In genomic region chr4:135738237-135738636, GRCm38 (mm10) we compare ENCODE assay signal across 31 mouse cellular contexts. TPM values are rescaled to one million over a fixed set of nuclear protein-coding genes. Genes with fewer than 3 reads are reported as not detected.
DNase-seq lines count a peak whose midpoint lies in the region; ATAC-seq and TF ChIP-seq lines count a peak whose summit lies in the region.
"Had no signal": no experiment of that assay in that cellular context is flagged by ENCODE, and none has a peak within 500 bp of the region (broad histone marks: within the 10 kb centered on the region; RNA-seq: fewer than 3 reads in every experiment).

No protein-coding gene starts in this region.

- peaks cover 19% of the 10 kb centered on the region for H3K9me3 ChIP-seq in CH12.LX (replicated peaks; ENCODE audit: low read length)
- H3K9me3 ChIP-seq in intestine, postnatal 0 days (ENCODE audit: control insufficient read depth), result no peaks in the 10 kb centered on the region
- peaks cover 6% of the 10 kb centered on the region; the same call in 1 of the 2 replicates for H3K9me3 ChIP-seq in forebrain, embryonic 13.5 days (replicated peaks)
- H3K9me3 ChIP-seq: hindbrain, embryonic 15.5 days; midbrain, embryonic 13.5 days had no signal

- H3K4me3 ChIP-seq in CH12.LX (replicated peaks in 1 of 3; ENCODE audit: low read depth in 2 of 3, low read length in 2 of 3, poor library complexity in 1 of 3) (no peak overlapping the region), myocyte (no peak overlapping the region)
- H3K4me3 ChIP-seq in intestine, postnatal 0 days (ENCODE audit: low read depth, low read length), result no peak overlapping the region
- H3K4me3 ChIP-seq in forebrain, embryonic 13.5 days, result no peak overlapping the region
- H3K4me3 ChIP-seq: embryonic facial prominence, embryonic 10.5 days; hindbrain, embryonic 15.5 days; layer of hippocampus, adult 2 months; limb, embryonic 12.5 days; megakaryocyte, embryonic 14.5 days; midbrain, embryonic 13.5 days had no signal

- DNase-seq in A20 (ENCODE audit: low read depth, low spot score) (peak; percentile 89), CH12.LX (ENCODE audit: extremely low read depth) (peak; percentile 87)
- no peak for DNase-seq in thymus, postnatal 25 days
- DNase-seq: adrenal gland, postnatal 36 days; cerebellum, adult 11-12 months; cerebellum, postnatal 10 days; heart, postnatal 4 days; kidney, adult 11 months; layer of hippocampus, postnatal 36 days; lung, embryonic 14.5 days; lung, postnatal 36 days; right cerebral cortex, postnatal 14 days; spleen, adult 18-20 months; thymus, postnatal 14 days had no signal

- no peak for TF ChIP-seq CTCF in CH12.LX (conservative IDR thresholded peaks at IDR 0.05 in 1 of 2, IDR thresholded peaks at IDR 0.05 in 1 of 2; ENCODE audit: low read depth in 2 of 2, low read length in 2 of 2)
- TF ChIP-seq CTCF in intestine, postnatal 0 days (IDR thresholded peaks at IDR 0.05; ENCODE audit: low read depth), result no peak

- H3K9ac ChIP-seq in CH12.LX (ENCODE audit: insufficient read depth, low read depth), result no peak overlapping the region
- H3K9ac ChIP-seq in intestine, postnatal 0 days (ENCODE audit: low read depth, low read length), result no peak overlapping the region
- no peak overlapping the region for H3K9ac ChIP-seq in forebrain, embryonic 13.5 days
- H3K9ac ChIP-seq: hindbrain, embryonic 15.5 days; limb, embryonic 12.5 days; lung, embryonic 14.5 days; midbrain, embryonic 13.5 days had no signal

- no peak overlapping the region for H3K27ac ChIP-seq in CH12.LX (ENCODE audit: insufficient read depth, low read depth)
- H3K27ac ChIP-seq in intestine, postnatal 0 days (ENCODE audit: low read depth, low read length), result peak overlapping the region; percentile 62
- no peak overlapping the region for H3K27ac ChIP-seq in forebrain, embryonic 13.5 days
- H3K27ac ChIP-seq: embryonic facial prominence, embryonic 10.5 days; hindbrain, embryonic 15.5 days; kidney, postnatal 0 days; layer of hippocampus, adult 2 months; limb, embryonic 12.5 days; midbrain, embryonic 13.5 days had no signal

- 0 out of 2 replicates have a peak, but pooled peaks have one; percentile 12 for ATAC-seq in intestine, postnatal 0 days
- no peak for ATAC-seq in activated CD4-positive, CD25-positive, alpha-beta regulatory T cell, adult 4 months
- ATAC-seq in forebrain, embryonic 13.5 days, result no peak
- ATAC-seq: midbrain, embryonic 13.5 days had no signal

- peak; percentile 48 for TF ChIP-seq EP300 in CH12.LX (IDR thresholded peaks at IDR 0.05; ENCODE audit: low read length)

- H3K36me3 ChIP-seq in CH12.LX (replicated peaks in 1 of 2; ENCODE audit: control insufficient read depth in 1 of 2, insufficient read depth in 1 of 2, low read length in 1 of 2) (no peaks in the 10 kb centered on the region), myocyte (ENCODE audit: control insufficient read depth, insufficient read depth) (no peaks in the 10 kb centered on the region)
- peaks cover 46% of the 10 kb centered on the region for H3K36me3 ChIP-seq in intestine, postnatal 0 days (ENCODE audit: control insufficient read depth, insufficient read depth)
- H3K36me3 ChIP-seq in forebrain, embryonic 13.5 days (ENCODE audit: poor library complexity, severe bottlenecking), result no peaks in the 10 kb centered on the region
- H3K36me3 ChIP-seq: embryonic facial prominence, embryonic 10.5 days; hindbrain, embryonic 15.5 days; limb, embryonic 12.5 days; midbrain, embryonic 13.5 days had no signal

- TF ChIP-seq POLR2A in CH12.LX (IDR thresholded peaks at IDR 0.05; ENCODE audit: low read depth, low read length) (no peak), myocyte (IDR thresholded peaks at IDR 0.05; ENCODE audit: insufficient read length, low read depth) (no peak)

- in situ Hi-C loops in CH12.LX (cut with MboI; ENCODE audit: low pct_ligation_motif_present, low pct_unique_long_range_greater_than_20kb, low sequenced_read_pairs), result no loop called here

- no peak overlapping the region for H3ac ChIP-seq in myocyte (ENCODE audit: control insufficient read depth, insufficient read length)

- H3K27me3 ChIP-seq in CH12.LX (replicated peaks) (peaks cover 9% of the 10 kb centered on the region), myocyte (ENCODE audit: control insufficient read depth, insufficient read depth, insufficient read length) (no peaks in the 10 kb centered on the region)
- no peaks in the 10 kb centered on the region for H3K27me3 ChIP-seq in intestine, postnatal 0 days (replicated peaks; ENCODE audit: control insufficient read depth, insufficient read depth, low read length)
- no peaks in the 10 kb centered on the region for H3K27me3 ChIP-seq in forebrain, embryonic 13.5 days
- H3K27me3 ChIP-seq: hindbrain, embryonic 15.5 days; limb, embryonic 12.5 days; midbrain, embryonic 13.5 days had no signal

- H3K79me2 ChIP-seq in CH12.LX (replicated peaks; ENCODE audit: control insufficient read depth, extremely low read depth, insufficient read depth, poor library complexity, severe bottlenecking), result no peaks in the 10 kb centered on the region
- H3K79me2 ChIP-seq in myocyte (ENCODE audit: control insufficient read depth, insufficient read depth), result no peaks in the 10 kb centered on the region

- dilution Hi-C loops in CH12.LX (cut with MboI; ENCODE audit: extremely low pct_ligation_motif_present, extremely low pct_unique_long_range_greater_than_20kb, low sequenced_read_pairs), result no loop called here

- 19% methylated on average over 5 of the region's 5 CpGs for WGBS in intestine, postnatal 0 days
- WGBS in forebrain, embryonic 13.5 days, result 78% methylated on average over 5 of the region's 5 CpGs

- H3K4me2 ChIP-seq in CH12.LX (ENCODE audit: insufficient read depth, low read depth, poor library complexity, severe bottlenecking) (peak overlapping the region; percentile 19; the same call in 1 of the 2 replicates), myocyte (ENCODE audit: low read depth) (peak overlapping the region; percentile 18)
- H3K4me2 ChIP-seq in intestine, postnatal 0 days (replicated peaks; ENCODE audit: low read depth), result no peak overlapping the region; the same call in 1 of the 2 replicates
- no peak overlapping the region for H3K4me2 ChIP-seq in forebrain, embryonic 13.5 days
- H3K4me2 ChIP-seq: hindbrain, embryonic 15.5 days; limb, embryonic 12.5 days; lung, embryonic 14.5 days; midbrain, embryonic 13.5 days had no signal

- peaks cover 8 to 25% of the 10 kb centered on the region in 2 experiments for H3K4me1 ChIP-seq in CH12.LX (ENCODE audit: control insufficient read depth in 1 of 2, insufficient read depth in 2 of 2)
- H3K4me1 ChIP-seq in intestine, postnatal 0 days (replicated peaks; ENCODE audit: control insufficient read depth, insufficient read depth, low read length), result peaks cover 3% of the 10 kb centered on the region
- H3K4me1 ChIP-seq in forebrain, embryonic 13.5 days, result no peaks in the 10 kb centered on the region
- H3K4me1 ChIP-seq: hindbrain, embryonic 15.5 days; megakaryocyte, embryonic 14.5 days had no signal

- no peak; the same call in 1 of the 2 replicates for TF ChIP-seq RAD21 in CH12.LX (IDR thresholded peaks at IDR 0.05; ENCODE audit: low read depth, low read length)

TF ChIP-seq in CH12.LX, 34 proteins besides CTCF, POLR2A, EP300 and RAD21 (continues in another document):
- TF ChIP-seq JUND (conservative IDR thresholded peaks at IDR 0.05; ENCODE audit: low read depth, low read length), result 0 out of 2 replicates have a peak, but pooled peaks have one; percentile 20
- TF ChIP-seq ETS1 (conservative IDR thresholded peaks at IDR 0.05; ENCODE audit: low read depth, low read length), result peak; percentile 70
- 0 out of 2 replicates have a peak, but pooled peaks have one; percentile 25 for TF ChIP-seq SIN3A (IDR thresholded peaks at IDR 0.05; ENCODE audit: low read length)
- no peak; the same call in 1 of the 2 replicates for TF ChIP-seq BHLHE40 (IDR thresholded peaks at IDR 0.05; ENCODE audit: low read depth, low read length)
- peak; percentile 61; the same call in 1 of the 2 replicates for TF ChIP-seq RCOR1 (conservative IDR thresholded peaks at IDR 0.05; ENCODE audit: low read depth, low read length)

TF ChIP-seq in myocyte, 11 proteins besides CTCF, POLR2A, EP300 and RAD21 (continues in another document):
- TF ChIP-seq TCF3 (IDR thresholded peaks at IDR 0.05; ENCODE audit: insufficient read length, low read depth) (no peak), MAX (IDR thresholded peaks at IDR 0.05; ENCODE audit: low read depth) (no peak), SRF (IDR thresholded peaks at IDR 0.05; ENCODE audit: control insufficient read depth, insufficient read length, low read depth) (no peak), E2F4 (IDR thresholded peaks at IDR 0.05; ENCODE audit: insufficient read depth) (no peak), TCF12 (IDR thresholded peaks at IDR 0.05; ENCODE audit: insufficient read depth, poor library complexity, severe bottlenecking) (no peak), MYOG (IDR thresholded peaks at IDR 0.05; ENCODE audit: control insufficient read depth in 1 of 3, insufficient read depth in 1 of 3, insufficient read length in 2 of 3, low read depth in 2 of 3) (no peak)

RNA-seq across cellular contexts. Expression of gene Il22ra1, which starts 10.3 kb away (rescaled TPM):
- total RNA-seq in CH12.LX (2012; rRNA removed) (not detected in 2 replicates), CH12.LX (2014; rRNA removed) (not detected in 2 replicates)
- polyA plus RNA-seq in CH12.LX (2012; ENCODE audit: insufficient read length, low read depth) (not detected in 2 replicates), myocyte (2012; fragmentation: generic; extraction: Trizol) (0.04 TPM)
- polyA plus RNA-seq in intestine, postnatal 0 days (2015; fragmentation: Nextera tagmentation; extraction: Ambion mirVana), result 7.7 and 7.8 TPM in 2 replicates
- polyA plus RNA-seq in activated CD4-positive, CD25-positive, alpha-beta regulatory T cell, adult 4 months (2017; shearing (Covaris generic)), result not detected
- not detected in 2 replicates for polyA plus RNA-seq in forebrain, embryonic 13.5 days (2015; fragmentation: Nextera tagmentation; extraction: Ambion mirVana)
- total RNA-seq: gastrocnemius, adult 18-20 months; layer of hippocampus, postnatal 36 days; monocyte, adult 5-6 weeks had no signal
- polyA plus RNA-seq: cortical plate, adult 2 months; forebrain, embryonic 11.5 days; heart, embryonic 16.5 days; hindbrain, embryonic 15.5 days; limb, embryonic 12.5 days; lung, embryonic 14.5 days; midbrain, embryonic 13.5 days; neural tube, embryonic 11.5 days had no signal

RNA-seq across cellular contexts. Expression of gene Myom3, which starts 21.3 kb away (rescaled TPM):
- 0.04 TPM in 1 of 2 replicates, not detected in the other for total RNA-seq in CH12.LX (2012; rRNA removed)
- total RNA-seq in CH12.LX (2014; rRNA removed), result not detected in 2 replicates
- polyA plus RNA-seq in CH12.LX (2012; ENCODE audit: insufficient read length, low read depth), result not detected in 2 replicates
- polyA plus RNA-seq in intestine, postnatal 0 days (2015; fragmentation: Nextera tagmentation; extraction: Ambion mirVana), result 0.66 and 0.72 TPM in 2 replicates
- 97.1 TPM for polyA plus RNA-seq in myocyte (2012; fragmentation: generic; extraction: Trizol)
- polyA plus RNA-seq in activated CD4-positive, CD25-positive, alpha-beta regulatory T cell, adult 4 months (2017; shearing (Covaris generic)), result not detected
- polyA plus RNA-seq in forebrain, embryonic 13.5 days (2015; fragmentation: Nextera tagmentation; extraction: Ambion mirVana), result 0.09 TPM in 1 of 2 replicates, not detected in the other
- total RNA-seq: monocyte, adult 5-6 weeks had no signal
- polyA plus RNA-seq: embryonic facial prominence, embryonic 10.5 days; forebrain, embryonic 11.5 days; lung, embryonic 14.5 days had no signal

RNA-seq across cellular contexts. Expression of gene Ifnlr1, which starts 52.1 kb away (rescaled TPM):
- total RNA-seq in CH12.LX (2012; rRNA removed) (0.04 TPM in 1 of 2 replicates, not detected in the other), CH12.LX (2014; rRNA removed) (not detected in 2 replicates)
- polyA plus RNA-seq in CH12.LX (2012; ENCODE audit: insufficient read length, low read depth) (not detected in 2 replicates), myocyte (2012; fragmentation: generic; extraction: Trizol) (not detected)
- polyA plus RNA-seq in intestine, postnatal 0 days (2015; fragmentation: Nextera tagmentation; extraction: Ambion mirVana), result 5.5 and 5.9 TPM in 2 replicates
- polyA plus RNA-seq in activated CD4-positive, CD25-positive, alpha-beta regulatory T cell, adult 4 months (2017; shearing (Covaris generic)), result under 1 TPM in 1 of 2 experiments, not detected in 1; 0.08 TPM
- polyA plus RNA-seq in forebrain, embryonic 13.5 days (2015; fragmentation: Nextera tagmentation; extraction: Ambion mirVana), result 0.13 TPM in 2 replicates
- total RNA-seq: monocyte, adult 5-6 weeks had no signal

Comparison
In these comparisons a context has a peak if more than half of its experiments do, and no peak if none do; other contexts are left out.
1. H3K4me2 ChIP-seq: peak in CH12.LX (single experiment) and myocyte (single experiment); none in intestine, postnatal 0 days (single experiment) and forebrain, embryonic 13.5 days (single experiment).
2. RNA of gene Myom3, which starts 21.3 kb away (polyA plus RNA-seq): 97.1 TPM in myocyte (single experiment); 0.66 to 0.72 TPM in intestine, postnatal 0 days, 0.09 TPM in forebrain, embryonic 13.5 days, not detected in CH12.LX and not detected in activated CD4-positive, CD25-positive, alpha-beta regulatory T cell, adult 4 months; every median in the first group is over 10 times any median in the second.